Mouse (Mus musculus) MEL (cell line): Measurements from ENCODE around the gene Nme4.

Experiments used
- CTCF ChIP-seq, 3 experiments: IDR thresholded peaks in 2 of 3; conservative IDR thresholded peaks in 1 of 3; 2 replicates each; pipeline ENCODE4 v1.5.1; 2011 to 2012; ENCODE audit warnings: low read length in 3 of 3, low read depth in 2 of 3, mild to moderate bottlenecking in 2 of 3, improper control_type of control experiment in 1 of 3, inconsistent platforms in 1 of 3, mixed read lengths in 1 of 3, moderate library complexity in 1 of 3; ENCODE audit not compliant: control insufficient read depth in 1 of 3, insufficient read depth in 1 of 3, poor library complexity in 1 of 3, severe bottlenecking in 1 of 3
- EP300 ChIP-seq, 2 experiments: IDR thresholded peaks; 2 replicates each; pipeline ENCODE4 v1.6.1; 2011; ENCODE audit warnings: improper control_type of control experiment in 2 of 2, low read length in 2 of 2, low read depth in 1 of 2, mild to moderate bottlenecking in 1 of 2
- MEF2A ChIP-seq: IDR thresholded peaks from 2 replicates; pipeline ENCODE4 v1.6.1; 2014; ENCODE audit warnings: low read depth, mild to moderate bottlenecking, inconsistent platforms, low read length, improper control_type of control experiment; ENCODE audit not compliant: poor library complexity, insufficient replicate concordance, severe bottlenecking; ENCODE audit errors: extremely low read depth
- MYB ChIP-seq: IDR thresholded peaks from 2 replicates; pipeline ENCODE4 v1.6.1; 2011; ENCODE audit warnings: mild to moderate bottlenecking, low read depth, low read length, improper control_type of control experiment
- POLR2A ChIP-seq, 2 experiments: IDR thresholded peaks; 2 replicates each; pipeline ENCODE4 v1.6.1; 2011 to 2012; ENCODE audit warnings: low read length in 2 of 2, mild to moderate bottlenecking in 2 of 2, control low read depth in 1 of 2, improper control_type of control experiment in 1 of 2, low read depth in 1 of 2, moderate library complexity in 1 of 2; ENCODE audit not compliant: control insufficient read depth in 1 of 2, insufficient read depth in 1 of 2, poor library complexity in 1 of 2
- TAL1 ChIP-seq: IDR thresholded peaks from 2 replicates; pipeline ENCODE4 v1.6.1; 2012; ENCODE audit warnings: mild to moderate bottlenecking, inconsistent platforms, low read length, moderate library complexity, mixed read lengths
- TBP ChIP-seq: IDR thresholded peaks from 2 replicates; pipeline ENCODE4 v1.8.0; 2011; ENCODE audit warnings: low read depth, low read length, improper control_type of control experiment

- TF ChIP-seq TBP (no peak), POLR2A (IDR thresholded peaks at IDR 0.05; ENCODE audit: control insufficient read depth in 1 of 2, insufficient read depth in 1 of 2, low read depth in 1 of 2, low read length in 2 of 2, poor library complexity in 1 of 2) (no peak), MEF2A (no peak), TAL1 (no peak), EP300 (IDR thresholded peaks at IDR 0.05; ENCODE audit: low read depth in 1 of 2, low read length in 2 of 2) (no peak), MYB (no peak), CTCF (IDR thresholded peaks at IDR 0.05 in 2 of 3, conservative IDR thresholded peaks at IDR 0.05 in 1 of 3; ENCODE audit: control insufficient read depth in 1 of 3, insufficient read depth in 1 of 3, low read depth in 2 of 3, low read length in 3 of 3, poor library complexity in 1 of 3, severe bottlenecking in 1 of 3) (no peak)
Observed at GRCm38 (mm10) chr17:26111024-26111423, 15.6 kb upstream of the Nme4 start.
